ENCODE assay signal across 12 mouse cellular contexts in the genomic region with DNA sequence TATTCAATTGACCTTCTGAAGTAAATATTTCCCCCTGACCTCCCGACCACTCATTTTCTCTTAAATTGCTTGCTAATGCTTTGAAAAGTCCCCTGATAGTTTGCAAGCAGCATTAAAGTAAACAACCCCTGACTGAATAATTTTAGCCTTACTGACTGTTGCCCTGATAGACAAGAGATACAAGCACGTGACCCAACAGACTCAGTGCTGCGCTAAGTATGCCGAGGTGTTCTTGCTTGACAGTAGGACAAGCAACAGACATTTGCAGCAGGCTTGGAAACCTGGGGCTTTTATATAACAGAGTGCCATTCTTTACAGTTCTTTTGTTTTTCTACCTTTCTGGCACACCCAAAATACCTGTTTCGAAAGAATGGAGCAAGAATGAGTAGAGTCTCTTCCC.
DNase-seq lines count a peak whose midpoint lies in the region; ATAC-seq lines count a peak whose summit lies in the region.
"Had no signal": no experiment of that assay in that cellular context is flagged by ENCODE, and none has a peak within 500 bp of the region (broad histone marks: within the 10 kb centered on the region; RNA-seq: fewer than 3 reads in every experiment).

No protein-coding gene starts in this region.

- H3K27me3 ChIP-seq in intestine, embryonic 14.5 days (replicated peaks; ENCODE audit: control insufficient read depth, insufficient read depth, low read length): no peaks in the 10 kb centered on the region
- no peaks in the 10 kb centered on the region for H3K27me3 ChIP-seq in intestine, embryonic 16.5 days (replicated peaks; ENCODE audit: control insufficient read depth, insufficient read depth, low read length)
- no peaks in the 10 kb centered on the region for H3K27me3 ChIP-seq in embryonic facial prominence, embryonic 13.5 days
- no peaks in the 10 kb centered on the region for H3K27me3 ChIP-seq in hindbrain, embryonic 13.5 days
- H3K27me3 ChIP-seq in midbrain, embryonic 16.5 days (ENCODE audit: control insufficient read depth, insufficient read depth, low read depth, low read length): no peaks in the 10 kb centered on the region
- H3K27me3 ChIP-seq in liver, embryonic 11.5 days (replicated peaks; ENCODE audit: control insufficient read depth, insufficient read depth, low read length): no peaks in the 10 kb centered on the region

- no peak overlapping the region for H3K4me3 ChIP-seq in intestine, embryonic 14.5 days (ENCODE audit: low read depth, low read length)
- no peak overlapping the region for H3K4me3 ChIP-seq in intestine, embryonic 16.5 days (ENCODE audit: low read length)
- H3K4me3 ChIP-seq in embryonic facial prominence, embryonic 13.5 days: 0 out of 2 replicates have a peak overlapping the region, but pooled peaks have one; percentile 18
- peak overlapping the region; percentile 29 for H3K4me3 ChIP-seq in hindbrain, embryonic 13.5 days
- no peak overlapping the region for H3K4me3 ChIP-seq in midbrain, embryonic 16.5 days (ENCODE audit: low read depth, low read length)
- H3K4me3 ChIP-seq in liver, embryonic 11.5 days (ENCODE audit: low read depth, low read length): no peak overlapping the region

- H3K4me1 ChIP-seq in intestine, embryonic 14.5 days (replicated peaks; ENCODE audit: control insufficient read depth, insufficient read depth, low read length): peaks cover 5% of the 10 kb centered on the region; the same call in 1 of the 2 replicates
- no peaks in the 10 kb centered on the region for H3K4me1 ChIP-seq in intestine, embryonic 16.5 days (ENCODE audit: control insufficient read depth, insufficient read depth, low read length)
- peaks cover 7% of the 10 kb centered on the region; the same call in 1 of the 2 replicates for H3K4me1 ChIP-seq in embryonic facial prominence, embryonic 13.5 days
- peaks cover 8% of the 10 kb centered on the region; the same call in 1 of the 2 replicates for H3K4me1 ChIP-seq in hindbrain, embryonic 13.5 days (replicated peaks)
- no peaks in the 10 kb centered on the region for H3K4me1 ChIP-seq in midbrain, embryonic 16.5 days (ENCODE audit: control insufficient read depth, insufficient read depth, low read length)
- no peaks in the 10 kb centered on the region for H3K4me1 ChIP-seq in liver, embryonic 11.5 days (replicated peaks; ENCODE audit: control insufficient read depth, insufficient read depth, low read length)

- no peak for DNase-seq in intestine, embryonic 14.5 days (ENCODE audit: low spot score)
- no peak for DNase-seq in thymus, postnatal 10 days (ENCODE audit: low spot score in 2 of 2)
- DNase-seq in cerebellum, postnatal 4 days (ENCODE audit: low spot score in 2 of 2): no peak
- no peak for DNase-seq in liver, embryonic 11.5 days (ENCODE audit: low spot score)
- DNase-seq: cerebellum, adult 11 months; kidney, adult 8-10 months; right cerebral cortex, postnatal 25 days; thymus, postnatal 36 days had no signal

- no peak overlapping the region for H3K9ac ChIP-seq in intestine, embryonic 14.5 days (ENCODE audit: low read length)
- H3K9ac ChIP-seq in intestine, embryonic 16.5 days (ENCODE audit: low read depth, low read length): no peak overlapping the region
- H3K9ac ChIP-seq in embryonic facial prominence, embryonic 13.5 days: no peak overlapping the region
- H3K9ac ChIP-seq in hindbrain, embryonic 13.5 days: peak overlapping the region; percentile 44; the same call in 1 of the 2 replicates
- H3K9ac ChIP-seq in midbrain, embryonic 16.5 days (ENCODE audit: low read depth, low read length): no peak overlapping the region; the same call in 1 of the 2 replicates
- H3K9ac ChIP-seq in liver, embryonic 11.5 days (ENCODE audit: low read depth, low read length): no peak overlapping the region

- no peak overlapping the region for H3K27ac ChIP-seq in intestine, embryonic 14.5 days (ENCODE audit: low read depth)
- no peak overlapping the region for H3K27ac ChIP-seq in intestine, embryonic 16.5 days (ENCODE audit: low read length)
- peak overlapping the region; percentile 60; the same call in 1 of the 2 replicates for H3K27ac ChIP-seq in embryonic facial prominence, embryonic 13.5 days
- no peak overlapping the region for H3K27ac ChIP-seq in hindbrain, embryonic 13.5 days
- H3K27ac ChIP-seq in midbrain, embryonic 16.5 days (ENCODE audit: low read length): no peak overlapping the region
- no peak overlapping the region for H3K27ac ChIP-seq in liver, embryonic 11.5 days (ENCODE audit: low read depth, low read length)

- no peaks in the 10 kb centered on the region for H3K36me3 ChIP-seq in intestine, embryonic 14.5 days (ENCODE audit: control insufficient read depth, insufficient read depth, low read length)
- no peaks in the 10 kb centered on the region for H3K36me3 ChIP-seq in intestine, embryonic 16.5 days (ENCODE audit: control insufficient read depth, insufficient read depth, low read length)
- no peaks in the 10 kb centered on the region for H3K36me3 ChIP-seq in embryonic facial prominence, embryonic 13.5 days
- H3K36me3 ChIP-seq in hindbrain, embryonic 13.5 days: no peaks in the 10 kb centered on the region
- H3K36me3 ChIP-seq in midbrain, embryonic 16.5 days (ENCODE audit: control insufficient read depth, insufficient read depth, low read length): no peaks in the 10 kb centered on the region
- no peaks in the 10 kb centered on the region for H3K36me3 ChIP-seq in liver, embryonic 11.5 days (ENCODE audit: control insufficient read depth, insufficient read depth, low read length)

- 39% methylated on average over 5 of the region's 5 CpGs for WGBS in intestine, embryonic 14.5 days
- WGBS in intestine, embryonic 16.5 days: 46% methylated on average over 5 of the region's 5 CpGs
- 55% methylated on average over 5 of the region's 5 CpGs for WGBS in embryonic facial prominence, embryonic 13.5 days
- 55% methylated on average over 5 of the region's 5 CpGs for WGBS in hindbrain, embryonic 13.5 days
- 62% methylated on average over 5 of the region's 5 CpGs for WGBS in midbrain, embryonic 16.5 days
- WGBS in liver, embryonic 11.5 days: 54% methylated on average over 5 of the region's 5 CpGs

- ATAC-seq in intestine, embryonic 14.5 days (replicated peaks; ENCODE audit: low FRiP score, low TSS enrichment, low read depth): no peak
- ATAC-seq in intestine, embryonic 16.5 days: no peak
- no peak for ATAC-seq in embryonic facial prominence, embryonic 13.5 days (ENCODE audit: insufficient number of reproducible peaks, insufficient read depth, low FRiP score, low TSS enrichment, low read depth)
- ATAC-seq in hindbrain, embryonic 13.5 days (ENCODE audit: low FRiP score): peak; percentile 77
- ATAC-seq in midbrain, embryonic 16.5 days: peak; percentile 62; the same call in 1 of the 2 replicates
- ATAC-seq in liver, embryonic 11.5 days (replicated peaks; ENCODE audit: low FRiP score): no peak

- no peaks in the 10 kb centered on the region for H3K9me3 ChIP-seq in intestine, embryonic 14.5 days (ENCODE audit: control insufficient read depth, low read length)
- H3K9me3 ChIP-seq in intestine, embryonic 16.5 days (ENCODE audit: control insufficient read depth, low read length): no peaks in the 10 kb centered on the region
- no peaks in the 10 kb centered on the region for H3K9me3 ChIP-seq in embryonic facial prominence, embryonic 13.5 days
- H3K9me3 ChIP-seq in hindbrain, embryonic 13.5 days: no peaks in the 10 kb centered on the region
- H3K9me3 ChIP-seq in midbrain, embryonic 16.5 days (replicated peaks; ENCODE audit: control insufficient read depth, low read length, poor library complexity, severe bottlenecking): no peaks in the 10 kb centered on the region
- no peaks in the 10 kb centered on the region for H3K9me3 ChIP-seq in liver, embryonic 11.5 days (ENCODE audit: control insufficient read depth, low read length)

- H3K4me2 ChIP-seq in intestine, embryonic 14.5 days (ENCODE audit: low read length): peak overlapping the region; percentile 12
- H3K4me2 ChIP-seq in intestine, embryonic 16.5 days (ENCODE audit: low read depth, low read length): no peak overlapping the region
- peak overlapping the region; percentile 46 for H3K4me2 ChIP-seq in embryonic facial prominence, embryonic 13.5 days
- peak overlapping the region; percentile 53 for H3K4me2 ChIP-seq in hindbrain, embryonic 13.5 days
- H3K4me2 ChIP-seq in midbrain, embryonic 16.5 days (ENCODE audit: low read length): peak overlapping the region; percentile 46
- no peak overlapping the region for H3K4me2 ChIP-seq in liver, embryonic 11.5 days

Comparison
In these comparisons a context has a peak if more than half of its experiments do, and no peak if none do; other contexts are left out.
1. H3K4me2 ChIP-seq: peak in intestine, embryonic 14.5 days (single experiment), embryonic facial prominence, embryonic 13.5 days (single experiment), hindbrain, embryonic 13.5 days (single experiment) and midbrain, embryonic 16.5 days (single experiment); none in intestine, embryonic 16.5 days (single experiment) and liver, embryonic 11.5 days (single experiment).
2. ATAC-seq: peak in hindbrain, embryonic 13.5 days (single experiment) and midbrain, embryonic 16.5 days (single experiment); none in intestine, embryonic 14.5 days (single experiment), intestine, embryonic 16.5 days (single experiment), embryonic facial prominence, embryonic 13.5 days (single experiment) and liver, embryonic 11.5 days (single experiment).
3. H3K4me3 ChIP-seq: peak in embryonic facial prominence, embryonic 13.5 days (single experiment) and hindbrain, embryonic 13.5 days (single experiment); none in intestine, embryonic 14.5 days (single experiment), intestine, embryonic 16.5 days (single experiment), midbrain, embryonic 16.5 days (single experiment) and liver, embryonic 11.5 days (single experiment).